Mouse (Mus musculus) gastrocnemius, postnatal 4 days (tissue): ENCODE measurements around the gene Nfe2. TPM values are rescaled to one million over a fixed set of nuclear protein-coding genes. Genes with fewer than 3 reads are reported as not detected.

Experiments
- DNase-seq, 2 experiments: peaks; one replicate each; pipeline ENCODE4 v3.0.0; 2021 to 2022; ENCODE audit warnings: low spot score in 2 of 2, mixed read lengths in 2 of 2
- long read RNA-seq, 2 experiments: library from polyadenylated mRNA; stranded (forward); transcript quantifications; one replicate each; pipeline ENCODE4 v2.0.0; 2021
- total RNA-seq, 2 experiments: library from RNA; stranded (reverse); gene quantifications; 2 replicates each; pipeline ENCODE4 v1.2.3; 2021

The Nfe2 gene
- total RNA-seq = 1 to 10 TPM in 1 of 2 experiments, under 1 TPM in 1; 0.61 to 1.5 TPM
- long read RNA-seq, experiment 1 = 0 reads
- long read RNA-seq, experiment 2, partial matches to known transcripts = 0 of 4 reads
- long read RNA-seq, experiment 2, other reads (novel, unspliced or antisense) = 1 of 4 reads

GRCm38 (mm10) chr15:103257790-103258728 lies at the start of gene Nfe2:
Gene Nfe2 (minus strand): TSS chr15:103258403.
- DNase-seq = peak in 1 of 2 experiments; percentile 48

- peak; percentile 86 to 90 for DNase-seq
Observed at GRCm38 (mm10) chr15:103307125-103307524, 48.9 kb upstream of the Nfe2 start.

- no peak for DNase-seq
Observed at GRCm38 (mm10) chr15:103305792-103306645, 47.8 kb upstream of the Nfe2 start.

DNA sequence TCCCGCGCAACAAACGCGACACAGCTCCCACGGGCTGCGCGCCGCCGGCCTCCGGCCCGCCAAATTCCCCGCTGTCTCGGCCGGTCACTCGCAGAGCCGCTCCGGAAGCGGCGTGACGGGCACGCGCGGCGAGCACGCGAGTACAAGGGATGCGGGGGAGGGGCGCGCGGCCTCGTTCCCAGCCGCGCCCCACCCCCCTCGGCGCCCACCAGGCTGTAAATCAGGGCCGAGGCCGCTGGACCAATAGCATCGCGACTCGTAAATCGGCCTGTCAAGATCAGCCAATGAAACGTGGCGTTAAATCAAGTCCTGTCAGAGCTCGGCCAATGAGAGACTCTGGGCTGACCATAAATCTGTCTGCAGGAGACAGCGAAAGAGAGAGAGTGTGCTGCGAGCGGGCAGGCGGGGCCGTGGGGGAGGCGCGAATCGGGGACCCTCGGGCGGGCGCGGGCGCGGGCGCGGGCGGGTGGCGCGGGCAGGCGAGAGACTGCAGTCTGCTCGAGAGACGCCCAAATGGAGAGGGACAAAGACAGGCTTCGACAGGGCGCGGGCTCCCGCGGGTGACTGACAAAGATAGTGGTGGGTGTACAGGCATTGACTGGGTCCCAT lies 47.0 kb upstream of the Nfe2 start:
- DNase-seq = peak; percentile 89 to 93

DNA sequence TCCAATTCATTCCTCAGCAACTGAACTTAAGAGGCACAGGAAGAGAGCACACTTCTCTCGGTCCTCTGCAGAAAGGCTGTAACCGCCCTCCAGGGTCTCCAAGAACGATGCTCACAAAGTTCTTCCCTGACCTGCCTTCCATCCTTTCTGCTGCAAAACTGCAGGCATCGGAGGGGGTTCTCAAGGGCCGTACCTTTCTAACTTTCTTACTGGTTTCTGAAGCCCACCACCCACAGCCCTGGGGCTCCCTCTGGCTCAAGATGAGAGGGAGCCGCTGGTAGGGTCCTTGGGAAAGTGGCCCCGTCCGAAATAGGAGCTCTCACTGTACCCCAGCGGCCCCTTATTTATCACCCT lies 46.4 kb upstream of the Nfe2 start:
- no peak for DNase-seq

DNA sequence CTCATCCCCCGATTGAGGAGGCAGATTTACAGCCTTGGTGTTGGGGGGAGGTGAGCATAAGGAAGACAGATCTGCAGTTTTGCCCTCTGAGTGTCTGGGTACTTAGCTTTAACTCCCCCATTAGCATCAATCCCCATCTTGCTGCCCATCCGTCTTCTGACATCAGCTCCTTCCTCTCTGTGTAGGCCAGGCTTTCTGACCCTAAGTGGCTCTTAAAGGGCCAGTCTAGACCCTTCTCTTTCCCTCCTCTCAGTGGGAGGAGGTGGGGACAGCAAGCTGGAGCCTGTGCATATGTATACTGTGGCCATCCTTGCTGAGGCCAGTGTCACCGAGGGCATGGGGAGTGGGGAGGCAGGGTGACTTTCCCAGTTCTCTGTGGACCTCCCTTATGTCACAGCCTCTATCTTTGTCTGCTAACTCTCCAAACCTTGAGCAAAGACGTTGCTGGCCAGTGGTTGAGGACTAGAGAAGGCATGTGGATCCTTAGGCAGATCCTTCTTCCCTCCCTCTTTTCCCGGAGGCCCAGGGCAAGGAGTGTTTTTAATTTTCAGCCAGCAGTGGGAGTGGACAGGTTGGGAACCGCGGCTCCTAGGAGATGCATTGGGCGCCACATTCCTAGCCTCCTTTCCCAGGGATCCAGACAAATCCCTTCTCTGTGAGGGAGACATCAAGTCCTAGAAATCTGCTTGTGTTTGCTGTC lies 45.9 kb upstream of the Nfe2 start:
- peak in 1 of 2 experiments; percentile 24 for DNase-seq

GRCm38 (mm10) chr15:103302341-103303021 lies 44.3 kb upstream of the Nfe2 start:
- DNase-seq = no peak

DNA sequence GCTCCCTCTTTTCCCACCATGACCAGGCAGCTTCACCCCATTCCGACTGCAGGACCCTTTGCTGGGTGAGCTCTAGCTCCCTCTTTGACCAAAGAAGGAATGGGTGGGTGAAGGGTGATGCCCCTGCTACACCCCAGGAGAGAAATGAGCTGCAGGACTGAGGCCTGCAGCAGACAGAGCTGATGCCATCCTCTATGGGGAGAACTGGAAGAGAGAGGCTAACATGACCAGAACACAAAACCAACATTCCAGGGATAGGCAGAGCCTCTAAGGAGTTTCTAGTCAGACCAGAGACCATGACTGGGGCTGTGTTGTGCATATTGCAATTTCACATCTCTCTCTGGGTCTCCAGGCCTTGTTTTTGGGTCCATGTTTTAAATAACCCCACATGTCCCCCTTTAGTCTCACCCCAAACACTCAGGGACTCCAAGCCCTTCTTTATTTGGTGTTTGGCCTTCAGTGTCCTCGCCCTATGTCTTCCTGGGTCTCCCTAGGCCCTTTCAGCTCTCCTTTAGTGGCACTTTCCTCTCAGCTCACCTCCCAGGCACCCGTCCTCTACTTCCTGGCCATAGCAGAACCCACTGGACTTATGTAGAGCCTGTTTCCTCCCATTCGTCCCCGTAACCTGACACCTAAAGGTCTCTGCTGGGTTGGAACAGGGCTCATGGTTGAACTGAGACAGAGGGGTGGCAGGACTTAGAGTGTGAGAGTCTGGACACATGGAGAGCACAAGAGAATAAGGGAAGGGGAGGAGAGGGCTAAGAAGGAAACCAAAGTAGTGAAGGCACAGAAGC lies 43.5 kb upstream of the Nfe2 start:
- DNase-seq = no peak

DNA sequence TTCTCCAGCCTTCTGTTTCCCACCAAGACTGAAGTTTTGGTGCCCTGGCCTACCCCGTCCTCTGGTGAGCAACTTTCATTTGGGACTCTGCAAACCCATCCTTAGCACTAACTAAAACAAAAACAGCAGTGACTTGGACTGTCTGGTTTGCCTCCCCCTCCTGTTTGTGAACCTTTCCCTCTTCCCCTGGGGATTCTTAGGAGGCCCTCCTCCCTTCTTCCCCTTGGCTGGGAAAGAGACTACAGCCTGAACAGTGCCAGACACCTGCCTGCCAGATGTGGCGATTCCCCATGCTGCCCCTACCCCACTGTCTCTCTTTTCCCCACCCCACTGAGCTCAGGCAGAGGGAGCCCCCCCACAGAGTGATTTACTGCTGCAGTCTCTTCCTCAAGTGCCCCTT lies 42.8 kb upstream of the Nfe2 start:
- DNase-seq = peak in 1 of 2 experiments; percentile 47

DNA sequence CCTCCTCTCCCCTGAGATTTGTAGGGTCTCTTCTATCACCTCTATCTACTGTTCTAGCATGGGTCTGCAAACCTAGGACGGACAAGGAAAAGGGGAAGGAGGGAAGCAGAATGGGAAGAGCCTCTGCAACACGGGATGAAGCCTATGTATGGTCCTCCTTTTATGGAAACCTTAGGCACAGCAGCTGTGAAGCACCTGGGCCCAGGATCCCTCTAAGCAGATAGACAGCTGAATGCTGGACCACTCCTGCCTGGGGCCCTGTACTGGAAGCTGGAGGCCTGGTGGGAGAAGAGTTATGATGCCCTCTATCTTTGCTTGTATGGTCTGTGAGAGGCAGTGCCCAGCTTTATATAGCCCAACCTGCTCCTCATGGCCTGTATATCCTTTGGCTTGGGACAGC lies 42.4 kb upstream of the Nfe2 start:
- DNase-seq = no peak

DNA sequence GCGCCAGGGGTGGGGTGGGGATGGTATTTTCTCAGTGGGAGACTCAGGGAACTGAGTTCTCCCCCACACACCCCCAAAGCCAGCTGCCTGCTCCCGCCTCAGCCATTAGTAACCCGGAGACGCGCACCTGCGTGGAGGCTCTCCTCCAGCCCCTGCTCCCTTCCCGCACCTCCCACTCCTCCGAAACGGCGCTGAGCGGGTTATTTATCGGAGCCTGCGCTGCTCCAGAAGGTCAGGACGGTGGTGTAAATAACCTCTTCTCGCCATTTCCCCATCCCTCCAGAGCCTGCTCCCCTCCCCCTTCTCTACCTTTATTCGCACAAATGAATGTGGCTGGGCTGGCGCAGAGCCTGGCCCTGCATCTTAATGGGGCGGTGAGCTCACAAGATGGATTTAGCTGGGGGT lies 41.9 kb upstream of the Nfe2 start:
- no peak for DNase-seq

GRCm38 (mm10) chr15:103299644-103300043 lies 41.4 kb upstream of the Nfe2 start:
- DNase-seq = no peak

DNA sequence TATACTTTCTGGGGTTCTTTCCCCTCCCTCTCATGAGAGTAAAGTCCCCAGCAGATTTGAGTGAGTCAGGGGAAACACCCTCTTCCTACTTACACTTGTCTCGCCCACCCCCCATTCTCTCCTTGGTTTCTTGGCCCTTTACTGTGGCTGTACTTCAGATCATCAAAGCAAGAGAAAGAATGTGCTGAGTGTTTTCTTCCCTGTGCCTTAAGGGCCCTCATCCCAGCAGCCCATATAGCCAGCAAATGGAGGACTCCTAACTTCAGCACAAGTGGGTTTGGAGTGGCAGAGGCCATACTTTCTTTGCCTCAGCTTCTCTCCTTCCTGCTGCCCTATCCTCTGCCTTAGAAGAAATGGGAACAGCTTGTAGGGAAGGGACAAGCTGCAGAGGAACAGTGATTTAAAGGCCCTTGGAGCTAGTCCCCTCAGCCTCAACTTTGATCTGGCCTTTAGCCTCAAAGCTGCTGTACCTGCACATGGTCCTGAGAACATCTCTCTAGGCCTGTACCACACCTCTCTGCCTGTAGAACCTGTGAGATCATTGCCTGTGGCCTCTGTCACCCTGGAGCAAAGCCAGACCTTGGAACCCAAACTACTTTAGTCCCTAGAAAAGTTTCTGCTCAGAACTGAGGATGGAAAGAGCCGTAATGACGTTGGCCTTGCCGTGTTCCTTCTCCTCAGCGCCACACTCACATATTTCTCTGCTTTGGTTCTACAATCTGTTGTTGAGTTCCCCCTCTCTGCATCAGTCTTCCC lies 40.8 kb upstream of the Nfe2 start:
- no peak for DNase-seq

DNA sequence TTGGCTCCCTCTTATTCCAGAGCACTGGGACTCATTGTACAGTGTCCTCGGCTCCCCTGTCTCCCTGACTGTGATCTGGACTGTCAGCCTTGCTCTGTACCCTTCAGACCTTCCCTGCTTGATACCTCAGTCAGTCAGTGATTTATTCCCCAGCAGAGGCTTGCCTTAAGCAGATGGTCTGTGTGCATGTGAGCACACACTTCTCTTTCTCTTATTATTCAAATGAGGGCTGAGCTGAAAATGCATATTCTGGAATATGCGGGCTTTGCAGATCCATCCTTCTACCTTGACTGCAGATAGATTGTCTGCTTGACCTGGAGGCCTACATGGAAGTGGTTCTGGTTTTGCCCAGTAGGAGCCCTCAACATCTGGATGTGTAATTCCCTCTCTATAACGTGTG lies 39.8 kb upstream of the Nfe2 start:
- DNase-seq = no peak

GRCm38 (mm10) chr15:103297313-103297712 lies 39.1 kb upstream of the Nfe2 start:
- DNase-seq = no peak

DNA sequence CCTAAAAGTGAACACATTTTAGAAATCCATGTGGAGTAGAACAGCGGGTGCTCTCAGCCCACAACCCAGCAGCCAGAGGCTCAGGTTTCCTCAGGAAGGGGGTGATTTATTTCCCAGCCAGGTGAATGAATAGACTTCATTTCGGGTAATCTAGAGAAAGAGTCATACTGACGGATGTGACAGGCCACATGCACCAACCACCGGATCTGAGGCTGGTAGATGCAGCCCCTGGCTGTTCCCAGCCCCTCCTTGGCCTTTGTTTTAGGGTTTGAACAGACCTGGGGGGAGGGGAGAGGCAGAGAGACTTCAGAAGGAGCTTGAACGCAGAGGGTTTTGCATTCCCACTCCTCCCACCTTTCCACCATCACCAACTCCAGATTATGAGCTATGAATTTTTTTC lies 37.6 kb upstream of the Nfe2 start:
- no peak for DNase-seq

GRCm38 (mm10) chr15:103294649-103295048 lies 36.4 kb upstream of the Nfe2 start:
- no peak for DNase-seq

DNA sequence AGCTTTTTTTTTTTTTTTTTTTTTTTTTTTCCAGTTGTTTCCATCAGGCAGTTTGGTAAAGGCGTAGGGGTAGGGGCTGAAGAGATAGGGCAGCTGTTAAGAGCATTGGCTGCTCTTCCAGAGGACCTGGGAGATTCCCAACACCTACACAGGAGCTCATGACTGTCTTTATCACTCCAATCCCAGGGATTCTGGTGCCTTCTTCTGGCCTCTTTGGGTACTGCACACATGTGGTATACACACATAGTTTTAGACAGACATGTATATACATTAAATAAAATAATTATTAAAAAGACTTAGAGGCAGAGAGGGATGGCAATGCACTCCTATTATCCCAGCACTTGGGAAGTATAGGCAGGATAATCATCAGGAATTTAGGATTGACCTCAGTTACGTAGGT lies 35.2 kb upstream of the Nfe2 start:
- DNase-seq = no peak
